Mouse (Mus musculus) gastrocnemius, adult 2 months (tissue): ENCODE measurements around the gene H2-Eb1. TPM values are rescaled to one million over a fixed set of nuclear protein-coding genes. Genes with fewer than 3 reads are reported as not detected.

Experiments used
- DNase-seq: peaks from one replicate; pipeline ENCODE4 v3.0.0; 2022
- H3K27ac ChIP-seq: fragments of 200-600 bp; 2 replicates; pipeline ENCODE4 v1.8.1; 2022; ENCODE audit warnings: mild to moderate bottlenecking
- H3K4me3 ChIP-seq: fragments of 200-600 bp; 2 replicates; pipeline ENCODE4 v1.8.1; 2022; ENCODE audit warnings: mild to moderate bottlenecking, moderate library complexity
- CTCF ChIP-seq: fragments of 200-600 bp; IDR thresholded peaks from 2 replicates; pipeline ENCODE4 v1.8.1; 2022; ENCODE audit warnings: antibody characterized with exemption, mild to moderate bottlenecking, moderate library complexity
- intact Hi-C: fragments of 180-260 bp; cut with DNase I; formaldehyde crosslinking; loops from one replicate; pipeline ENCODE4 v1.15.1; 2025
- long read RNA-seq, 2 experiments: library from polyadenylated mRNA; stranded (forward); transcript quantifications; one replicate each; pipeline ENCODE4 v2.0.0; 2021
- total RNA-seq, 2 experiments: library from RNA; stranded (reverse); gene quantifications; 2 replicates each; pipeline ENCODE4 v1.2.3; 2021

Gene H2-Eb1
- total RNA-seq: 1 to 10 TPM; 3.4 to 4.9 TPM
- long read RNA-seq, experiment 1, partial matches to known transcripts: 0 of 1 reads
- long read RNA-seq, experiment 1, other reads (novel, unspliced or antisense): 0 of 1 reads
- long read RNA-seq, experiment 2, partial matches to known transcripts: 0 of 4 reads
- long read RNA-seq, experiment 2, other reads (novel, unspliced or antisense): 0 of 4 reads

GRCm38 (mm10) chr17:34305380-34306030, at the start of gene H2-Eb1:
Gene H2-Eb1, plus strand, starts transcription at chr17:34305867.
- intact Hi-C loops: loop anchor here (10.0 kb wide), 1 partner anchor 131 kb away; no protein-coding TSS in a partner anchor
- DNase-seq: peak; percentile 70
- Histone ChIP-seq H3K27ac (no peak within 1 kb of the TSS), H3K4me3 (no peak within 1 kb of the TSS)
- TF ChIP-seq CTCF: no peak

DNA sequence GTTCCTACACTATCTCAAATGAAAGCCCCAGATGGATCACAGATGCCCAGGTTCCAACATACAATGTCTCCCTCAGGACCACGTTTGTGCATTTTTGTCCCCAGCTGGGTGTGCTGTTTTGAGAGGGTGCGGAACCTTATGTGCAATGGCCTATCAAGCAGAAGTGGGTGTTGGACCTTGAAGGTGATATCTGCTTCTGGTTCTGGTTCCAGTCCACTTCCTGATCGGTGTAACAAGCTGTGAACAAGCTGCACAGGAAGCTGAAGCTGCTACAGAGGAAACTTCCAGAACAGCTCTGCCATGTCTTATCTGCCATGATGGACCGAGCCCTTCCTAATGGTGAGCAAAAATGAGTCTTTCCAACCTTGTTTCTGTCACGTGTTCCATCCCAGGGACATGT, 49.2 kb upstream of the H2-Eb1 start:
- Histone ChIP-seq H3K27ac (no peak overlapping the region), H3K4me3 (no peak overlapping the region)
- no peak for TF ChIP-seq CTCF
- intact Hi-C loops: loop anchor here (10.0 kb wide), 1 partner anchor 88 kb away; no protein-coding TSS in a partner anchor
- DNase-seq: no peak

DNA sequence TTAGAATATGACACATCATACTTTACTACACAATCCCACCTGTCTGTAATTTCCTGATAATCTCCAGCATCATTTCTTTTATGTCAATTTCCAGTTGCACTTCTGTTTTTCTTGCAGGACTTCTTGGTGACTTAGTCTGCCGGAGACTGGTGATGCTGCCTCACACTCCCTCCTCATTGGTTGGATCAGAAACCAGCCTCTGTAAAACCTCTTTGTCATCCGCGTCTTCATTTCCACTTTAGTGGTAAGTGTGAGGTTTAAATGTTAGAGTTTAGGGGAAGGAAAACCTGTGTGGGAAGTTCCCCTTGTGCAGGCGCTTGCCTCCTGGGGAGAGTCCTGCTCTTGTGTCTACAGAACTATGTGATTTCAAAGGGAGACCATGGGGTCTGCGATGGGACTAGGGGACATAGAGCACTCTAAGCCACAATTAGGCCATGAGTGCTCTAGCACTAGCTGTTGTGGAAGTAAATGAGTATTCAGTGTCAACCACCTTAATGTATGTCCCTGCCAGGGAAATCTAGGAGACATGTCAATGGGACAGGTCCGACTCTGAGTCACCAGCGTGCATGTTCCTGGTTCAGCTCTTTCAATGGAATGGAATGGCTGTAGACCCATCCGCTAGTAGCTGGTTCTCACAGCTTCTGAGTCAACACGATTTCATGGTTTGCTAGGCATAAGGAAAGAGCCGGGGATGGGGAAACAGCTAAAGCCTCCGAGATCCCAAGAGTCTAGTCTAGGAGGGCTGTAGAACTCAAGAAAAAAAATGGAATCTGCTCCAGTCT, 47.9 kb upstream of the H2-Eb1 start, which contains the start of gene H2-Ab1:
Gene H2-Ab1 (plus strand): TSS at position 96 of the 782 bp plus-strand sequence.
- no peak for TF ChIP-seq CTCF
- intact Hi-C loops: loop anchor here (10.0 kb wide), 1 partner anchor 87 kb away; no protein-coding TSS in a partner anchor
- Histone ChIP-seq H3K27ac (no peak within 1 kb of the TSS), H3K4me3 (no peak within 1 kb of the TSS)
- DNase-seq: peak; percentile 71

GRCm38 (mm10) chr17:34260551-34260950, 45.1 kb upstream of the H2-Eb1 start:
- intact Hi-C loops: no loop called here
- no peak overlapping the region for H3K4me3 ChIP-seq
- H3K27ac ChIP-seq: no peak overlapping the region
- no peak for TF ChIP-seq CTCF
- no peak for DNase-seq

DNA sequence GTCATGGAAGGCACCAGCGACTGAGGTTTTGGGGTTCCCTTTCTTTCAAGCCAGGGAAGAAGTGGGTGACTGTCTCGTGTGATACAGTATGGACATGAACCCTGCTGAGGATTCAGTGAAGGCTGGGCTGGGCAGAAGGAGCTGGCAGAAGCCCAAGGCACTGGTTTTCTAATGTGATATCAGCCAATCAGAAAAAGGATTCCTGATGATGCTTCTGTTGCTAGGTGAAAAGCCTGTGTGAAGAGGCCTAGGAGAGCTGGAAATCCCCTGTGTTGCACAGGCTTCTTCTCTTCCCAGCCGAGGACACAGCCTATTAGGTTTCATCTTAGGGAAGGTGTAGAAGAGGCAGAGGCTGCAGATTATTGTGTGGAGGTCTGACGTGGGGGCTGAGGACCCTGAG, 44.2 kb upstream of the H2-Eb1 start:
- Histone ChIP-seq H3K27ac (no peak overlapping the region), H3K4me3 (no peak overlapping the region)
- intact Hi-C loops: no loop called here
- DNase-seq: peak; percentile 52
- TF ChIP-seq CTCF: no peak

- intact Hi-C loops: no loop called here
- peak overlapping the region; percentile 73 for H3K4me3 ChIP-seq
- peak; percentile 54 for DNase-seq
- no peak for TF ChIP-seq CTCF
- H3K27ac ChIP-seq: no peak overlapping the region
These were observed 42.6 kb upstream of the H2-Eb1 start for GRCm38 (mm10) chr17:34263068-34263467.

GRCm38 (mm10) chr17:34263811-34264371, 41.8 kb upstream of the H2-Eb1 start:
- intact Hi-C loops: no loop called here
- peak overlapping the region; percentile 73 for H3K4me3 ChIP-seq

GRCm38 (mm10) chr17:34264452-34265351, 41.0 kb upstream of the H2-Eb1 start:
- Histone ChIP-seq H3K4me3 (peak overlapping the region; percentile 71), H3K27ac (no peak overlapping the region)
- intact Hi-C loops: no loop called here
- peak; percentile 25 for DNase-seq
- no peak for TF ChIP-seq CTCF

More at GRCm38 (mm10) chr17:34263811-34264371, 41.8 kb upstream of the H2-Eb1 start:
- no peak for DNase-seq
- no peak overlapping the region for H3K27ac ChIP-seq
- TF ChIP-seq CTCF: no peak; the same call in 1 of the 2 replicates

- DNase-seq: no peak
- Histone ChIP-seq H3K4me3 (no peak overlapping the region), H3K27ac (no peak overlapping the region)
- intact Hi-C loops: no loop called here
- TF ChIP-seq CTCF: no peak
These were observed 37.4 kb upstream of the H2-Eb1 start for GRCm38 (mm10) chr17:34268262-34268661.

DNA sequence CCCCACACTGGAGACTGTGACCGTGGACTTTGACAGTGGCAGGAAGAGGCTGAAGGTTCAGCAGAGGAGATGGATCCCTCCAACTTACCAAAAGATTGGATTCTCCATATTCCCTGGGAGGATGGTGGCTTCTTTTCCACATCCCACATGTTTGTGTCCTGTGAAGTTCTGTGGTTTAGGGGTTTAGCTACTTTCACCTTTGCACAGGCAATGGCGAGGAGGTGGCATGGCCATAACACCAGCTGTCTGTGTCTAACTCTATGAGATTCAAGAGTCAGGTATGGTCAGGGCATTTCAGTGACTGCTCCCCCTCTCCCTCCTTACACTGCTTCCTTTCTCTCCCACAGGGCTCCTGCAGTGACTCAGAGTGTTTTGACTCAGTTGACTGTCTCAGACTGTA, 36.9 kb upstream of the H2-Eb1 start:
- Histone ChIP-seq H3K4me3 (no peak overlapping the region), H3K27ac (no peak overlapping the region)
- no peak for TF ChIP-seq CTCF
- intact Hi-C loops: no loop called here
- no peak for DNase-seq

DNA sequence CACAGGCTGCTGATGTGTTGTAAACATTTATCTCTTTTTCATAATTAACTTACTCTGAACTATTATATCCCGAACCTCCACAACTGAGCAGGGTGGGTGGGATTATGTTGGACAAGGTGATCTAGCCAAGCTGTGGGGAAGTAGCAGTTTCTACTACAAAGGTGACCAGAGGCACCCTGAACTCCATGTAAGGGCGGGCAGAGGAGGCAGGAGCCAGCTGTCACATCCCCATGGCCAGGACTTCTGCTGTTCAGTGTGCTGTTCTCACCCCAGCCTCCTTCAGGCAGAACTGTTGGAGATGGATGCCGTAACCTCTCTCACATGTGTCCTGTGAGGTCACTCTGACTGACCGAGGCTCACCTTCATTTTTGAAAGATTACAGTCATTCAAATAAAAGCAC, 35.9 kb upstream of the H2-Eb1 start:
- no peak for DNase-seq
- intact Hi-C loops: no loop called here
- TF ChIP-seq CTCF: no peak
- Histone ChIP-seq H3K27ac (no peak overlapping the region), H3K4me3 (no peak overlapping the region)

DNA sequence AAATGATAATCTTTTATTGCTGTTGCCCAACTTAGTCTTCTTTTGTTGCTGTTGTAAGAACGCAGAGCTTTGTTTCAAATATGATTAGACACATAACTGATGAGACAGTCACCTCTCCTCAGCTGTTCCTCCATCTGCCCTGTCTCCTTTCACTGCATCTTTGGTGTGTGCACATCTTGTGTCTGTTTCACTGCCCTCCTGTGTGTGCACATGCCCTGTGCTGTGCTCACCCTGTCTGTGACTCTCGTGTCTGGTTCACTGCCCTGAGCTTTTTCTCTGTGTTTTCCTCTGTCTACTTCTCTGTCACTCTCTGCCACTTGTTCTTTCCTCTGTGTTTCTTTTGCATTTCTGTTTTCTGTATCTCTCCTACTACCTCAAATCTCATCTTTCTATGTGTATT, 35.4 kb upstream of the H2-Eb1 start:
- intact Hi-C loops: no loop called here
- Histone ChIP-seq H3K27ac (no peak overlapping the region), H3K4me3 (no peak overlapping the region)
- DNase-seq: no peak
- TF ChIP-seq CTCF: no peak
